Mouse (Mus musculus) forebrain, embryonic 14.5 days (tissue): ENCODE measurements around the gene Dis3l. TPM values are rescaled to one million over a fixed set of nuclear protein-coding genes. Genes with fewer than 3 reads are reported as not detected.

ENCODE experiments used
- ATAC-seq: fragments of 200-750 bp; cut with Nextera tagmentation; 2 replicates; pipeline ENCODE4 v1.8.0; 2017; ENCODE audit warnings: mild to moderate bottlenecking, moderate library complexity
- DNase-seq: peaks from one replicate; pipeline ENCODE4 v3.0.0-alpha.2; 2015; ENCODE audit warnings: low spot score
- H3K27ac ChIP-seq: fragments of 300-500 bp; sonication (generic); 2 replicates; pipeline ENCODE4 v1.5.1; 2014; ENCODE audit warnings: low read depth, mild to moderate bottlenecking, control low read depth, low read length, moderate library complexity
- H3K27me3 ChIP-seq: fragments of 300-500 bp; sonication (generic); replicated peaks from 2 replicates; pipeline ENCODE4 v1.6.1; 2014; ENCODE audit warnings: low read length, control low read depth, mixed read lengths; ENCODE audit not compliant: control insufficient read depth, insufficient read depth
- H3K36me3 ChIP-seq: fragments of 300-500 bp; sonication (generic); 2 replicates; pipeline ENCODE4 v1.6.1; 2014; ENCODE audit warnings: low read length, control low read depth; ENCODE audit not compliant: control insufficient read depth, insufficient read depth
- H3K4me1 ChIP-seq: fragments of 300-500 bp; sonication (generic); 2 replicates; pipeline ENCODE4 v1.6.1; 2014; ENCODE audit warnings: antibody characterized with exemption, low read length, control low read depth; ENCODE audit not compliant: control insufficient read depth, insufficient read depth
- H3K4me2 ChIP-seq: fragments of 300-500 bp; sonication (generic); 2 replicates; pipeline ENCODE4 v1.6.1; 2014; ENCODE audit warnings: mild to moderate bottlenecking, control low read depth, low read length
- H3K4me3 ChIP-seq: fragments of 300-500 bp; sonication (generic); 2 replicates; pipeline ENCODE4 v1.5.1; 2014; ENCODE audit warnings: low read depth, low read length, control low read depth
- H3K9ac ChIP-seq: fragments of 300-500 bp; sonication (generic); 2 replicates; pipeline ENCODE4 v1.6.1; 2014; ENCODE audit warnings: mild to moderate bottlenecking, low read length, control low read depth, moderate library complexity
- H3K9me3 ChIP-seq: fragments of 300-500 bp; sonication (generic); replicated peaks from 2 replicates; pipeline ENCODE4 v1.6.1; 2016; ENCODE audit warnings: low read length, control low read depth, mixed read lengths; ENCODE audit not compliant: control insufficient read depth
- WGBS: fragments of 180-500 bp; shearing (Covaris S2); extraction: QIAGEN DNeasy Blood & Tissue Kit; methylation state at CpG from one replicate; pipeline ENCODE4 v1.1.7; 2014; 5-methylcytosine and 5-hydroxymethylcytosine counted together
- polyA plus RNA-seq: library from polyadenylated mRNA; unstranded; fragments of >200 nt; fragmentation: Nextera tagmentation; extraction: Ambion mirVana; gene quantifications from 2 replicates; pipeline ENCODE4 v1.2.1, GENCODE M21; 2014

Gene Dis3l
- polyA plus RNA-seq, 1 experiment from 2014 or later = 22.5 TPM

- no peaks in the 10 kb centered on the region for H3K4me1 ChIP-seq
- no peak for ATAC-seq
- no peaks in the 10 kb centered on the region for H3K27me3 ChIP-seq
- no peak for DNase-seq
- H3K27ac ChIP-seq = no peak overlapping the region
- H3K9me3 ChIP-seq = no peaks in the 10 kb centered on the region
- no peaks in the 10 kb centered on the region for H3K36me3 ChIP-seq
- no peak overlapping the region for H3K9ac ChIP-seq
- H3K4me3 ChIP-seq = no peak overlapping the region
- 86% methylated on average over 9 of the region's 9 CpGs for WGBS
- no peak overlapping the region for H3K4me2 ChIP-seq
These were observed 20.3 kb upstream of the Dis3l start for GRCm38 (mm10) chr9:64361231-64361950.

- WGBS = 91% methylated on average over 7 of the region's 7 CpGs
- no peak overlapping the region for H3K27ac ChIP-seq
- no peak overlapping the region for H3K9ac ChIP-seq
- H3K9me3 ChIP-seq = no peaks in the 10 kb centered on the region
- no peaks in the 10 kb centered on the region for H3K4me1 ChIP-seq
- H3K4me2 ChIP-seq = no peak overlapping the region
- no peak for DNase-seq
- no peak overlapping the region for H3K4me3 ChIP-seq
- no peak for ATAC-seq
- H3K27me3 ChIP-seq = no peaks in the 10 kb centered on the region
- no peaks in the 10 kb centered on the region for H3K36me3 ChIP-seq
These were observed 14.5 kb upstream of the Dis3l start for GRCm38 (mm10) chr9:64355627-64356026.

- no peak for ATAC-seq
- Histone ChIP-seq H3K27ac (no peak overlapping the region), H3K36me3 (no peaks in the 10 kb centered on the region), H3K4me3 (no peak overlapping the region), H3K9me3 (no peaks in the 10 kb centered on the region), H3K4me1 (0 out of 2 replicates have a peak, but pooled peaks cover 2% of the 10 kb centered on the region), H3K27me3 (no peaks in the 10 kb centered on the region), H3K9ac (no peak overlapping the region), H3K4me2 (no peak overlapping the region)
- 36% methylated on average over 3 of the region's 3 CpGs for WGBS
- DNase-seq = no peak
These were observed 10.1 kb upstream of the Dis3l start for GRCm38 (mm10) chr9:64351191-64351590.

- DNase-seq (peak; percentile 24), ATAC-seq (no peak)
- no peaks in the 10 kb centered on the region for H3K36me3 ChIP-seq
- H3K27me3 ChIP-seq = no peaks in the 10 kb centered on the region
- no peaks in the 10 kb centered on the region for H3K9me3 ChIP-seq
- WGBS = 47% methylated on average over 5 of the region's 5 CpGs
- H3K4me1 ChIP-seq = 0 out of 2 replicates have a peak, but pooled peaks cover 2% of the 10 kb centered on the region
- no peak overlapping the region for H3K9ac ChIP-seq
- H3K4me3 ChIP-seq = no peak overlapping the region
- H3K27ac ChIP-seq = no peak overlapping the region
- no peak overlapping the region for H3K4me2 ChIP-seq
These were observed 8.4 kb upstream of the Dis3l start for GRCm38 (mm10) chr9:64349490-64349889.

GRCm38 (mm10) chr9:64347377-64347776 is 6.3 kb upstream of the Dis3l start:
- Histone ChIP-seq H3K36me3 (no peaks in the 10 kb centered on the region), H3K4me1 (0 out of 2 replicates have a peak, but pooled peaks cover 2% of the 10 kb centered on the region), H3K9me3 (no peaks in the 10 kb centered on the region), H3K27ac (no peak overlapping the region), H3K4me2 (no peak overlapping the region), H3K4me3 (no peak overlapping the region), H3K27me3 (no peaks in the 10 kb centered on the region), H3K9ac (no peak overlapping the region)
- ATAC-seq (no peak), DNase-seq (peak; percentile 73)
- WGBS = 0% methylated on average over 1 of the region's 1 CpGs

GRCm38 (mm10) chr9:64345931-64346330 is 4.8 kb upstream of the Dis3l start:
- Histone ChIP-seq H3K9ac (no peak overlapping the region), H3K27ac (no peak overlapping the region), H3K4me3 (no peak overlapping the region), H3K4me2 (no peak overlapping the region), H3K9me3 (no peaks in the 10 kb centered on the region), H3K4me1 (0 out of 2 replicates have a peak, but pooled peaks cover 2% of the 10 kb centered on the region), H3K27me3 (no peaks in the 10 kb centered on the region), H3K36me3 (no peaks in the 10 kb centered on the region)
- DNase-seq = no peak
- ATAC-seq = no peak
- WGBS = 65% methylated on average over 5 of the region's 5 CpGs

- Histone ChIP-seq H3K27ac (no peak overlapping the region), H3K4me2 (no peak overlapping the region), H3K36me3 (no peaks in the 10 kb centered on the region), H3K4me3 (no peak overlapping the region), H3K9me3 (no peaks in the 10 kb centered on the region), H3K9ac (no peak overlapping the region), H3K27me3 (no peaks in the 10 kb centered on the region), H3K4me1 (peaks cover 4% of the 10 kb centered on the region; the same call in 1 of the 2 replicates)
- WGBS = 94% methylated on average over 2 of the region's 2 CpGs
- ATAC-seq (no peak), DNase-seq (no peak)
These were observed 2.6 kb upstream of the Dis3l start for GRCm38 (mm10) chr9:64343656-64344055.

GRCm38 (mm10) chr9:64341671-64342070 is 583 bp upstream of the Dis3l start:
- DNase-seq = no peak

More at GRCm38 (mm10) chr9:64341671-64342070, 583 bp upstream of the Dis3l start:
- Histone ChIP-seq H3K27ac (peak overlapping the region; percentile 99; the same call in 1 of the 2 replicates), H3K9me3 (no peaks in the 10 kb centered on the region), H3K9ac (peak overlapping the region; percentile 100; the same call in 1 of the 2 replicates), H3K36me3 (peaks cover 9% of the 10 kb centered on the region; the same call in 1 of the 2 replicates), H3K4me3 (peak overlapping the region; percentile 56; the same call in 1 of the 2 replicates), H3K4me1 (peaks cover 4% of the 10 kb centered on the region; the same call in 1 of the 2 replicates), H3K4me2 (peak overlapping the region; percentile 82), H3K27me3 (no peaks in the 10 kb centered on the region)
- no peak for ATAC-seq
- WGBS = 89% methylated on average over 8 of the region's 8 CpGs
